Mouse (Mus musculus) gastrocnemius, postnatal 14 days (tissue): ENCODE results near the gene Afap1l2. TPM values are rescaled to one million over a fixed set of nuclear protein-coding genes. Genes with fewer than 3 reads are reported as not detected.
A peak's percentile ranks its signal among the peaks of the same experiment; 100 is the strongest.

Experiments
- DNase-seq: peaks from one replicate; pipeline ENCODE4 v3.0.0; 2021; ENCODE audit warnings: mixed read lengths
- intact Hi-C: fragments of 180-260 bp; cut with DNase I; formaldehyde crosslinking; loops from one replicate; pipeline ENCODE4 v1.15.1; 2025; ENCODE audit warnings: low total_unique reads
- total RNA-seq, 2 experiments: library from RNA; stranded (reverse); gene quantifications; 2 replicates each; pipeline ENCODE4 v1.2.3; 2021

Gene Afap1l2
- total RNA-seq, 2 experiments from 2014 or later: 6.0 to 11.0 TPM

DNA sequence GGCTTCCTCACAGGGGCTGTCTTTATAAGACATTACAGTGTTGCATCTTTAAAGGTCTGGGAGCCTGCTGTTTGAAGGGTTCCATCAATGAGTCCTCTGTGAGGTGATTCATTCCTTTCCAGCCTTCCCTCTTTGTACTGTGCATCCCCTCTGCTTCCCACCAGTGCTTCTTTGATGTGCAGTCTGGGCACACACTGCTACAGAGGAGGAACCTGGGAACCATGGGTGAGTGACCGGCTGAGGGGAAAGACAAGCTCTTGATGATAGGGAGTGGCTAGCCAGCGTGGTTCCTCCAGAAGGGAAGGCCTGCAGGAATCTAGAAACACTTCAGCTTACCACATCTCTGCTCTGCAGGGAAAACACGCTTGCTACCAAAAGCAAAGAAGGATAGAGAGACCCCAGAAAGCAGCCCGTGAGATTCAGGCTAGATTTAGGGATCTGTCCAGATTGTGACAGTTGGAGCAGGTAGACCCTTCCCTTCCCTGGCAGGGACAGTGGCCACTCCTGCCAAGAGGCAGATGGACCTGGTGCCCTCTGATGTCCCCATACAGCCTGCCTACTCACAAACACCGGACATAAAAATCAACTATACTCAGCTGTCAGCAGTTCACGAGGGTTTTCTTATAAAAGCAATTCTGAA lies 59.9 kb downstream of the Afap1l2 start:
- DNase-seq: no peak

DNA sequence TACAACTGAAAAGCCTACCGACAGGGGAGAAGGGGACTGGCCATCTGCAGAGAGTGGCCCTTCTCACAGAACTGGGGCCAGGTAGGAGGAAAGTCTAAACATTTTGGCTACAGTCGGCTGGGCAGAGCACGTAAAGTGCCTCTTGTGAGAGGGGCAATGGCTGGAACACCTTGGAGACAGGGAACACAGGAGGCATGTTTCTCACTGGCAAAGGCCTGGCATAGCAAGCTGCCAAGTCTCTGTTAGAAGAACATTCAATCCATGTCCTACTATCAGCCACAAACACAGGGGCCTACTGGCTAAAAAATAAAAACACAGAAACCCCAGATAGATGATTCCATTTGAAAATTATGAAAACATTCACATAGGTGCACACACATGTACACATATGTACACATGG lies 61.3 kb downstream of the Afap1l2 start:
- no peak for DNase-seq
- intact Hi-C loops: no loop called here

More for the DNA sequence above, 59.9 kb downstream of the Afap1l2 start:
- intact Hi-C loops: no loop called here

DNA sequence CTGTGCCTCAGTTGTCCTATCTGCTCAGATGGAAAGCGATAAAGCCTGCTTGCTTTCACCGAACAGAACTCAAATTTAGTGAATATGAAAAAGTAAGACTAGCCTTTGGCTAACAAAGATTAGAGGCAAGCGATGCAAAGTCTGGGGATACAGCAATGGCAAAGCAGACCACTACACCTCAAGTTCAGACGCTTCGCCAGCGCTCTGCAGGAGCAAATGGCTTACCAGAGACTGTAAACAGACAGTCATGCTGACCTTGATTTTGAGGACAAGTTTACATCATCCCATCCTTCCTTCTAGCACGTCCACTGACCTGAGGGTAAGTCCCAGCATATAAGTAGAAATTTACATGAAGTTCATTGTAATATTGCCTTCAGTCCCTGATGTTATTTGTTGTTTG lies 61.8 kb downstream of the Afap1l2 start:
- no peak for DNase-seq
- intact Hi-C loops: no loop called here

DNA sequence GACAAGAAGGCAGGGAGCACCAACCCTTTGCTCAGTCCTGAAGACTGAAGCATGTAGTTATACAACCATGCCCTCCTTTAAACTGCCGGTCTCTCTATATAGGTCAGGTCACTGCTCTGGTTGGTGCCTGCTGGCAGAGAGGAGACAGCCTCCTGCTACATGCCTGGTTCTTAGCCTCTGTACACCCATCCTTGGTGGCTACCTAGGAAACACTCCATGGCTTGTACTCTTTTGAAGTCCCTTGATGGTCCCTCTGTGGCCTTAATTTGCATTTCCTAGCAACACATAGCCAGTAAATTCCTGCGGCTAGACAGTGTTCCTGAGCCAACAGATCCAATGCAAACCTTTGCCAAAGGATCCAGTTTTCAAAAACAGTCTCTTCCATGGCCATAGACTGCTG lies 62.4 kb downstream of the Afap1l2 start:
- DNase-seq: no peak
- intact Hi-C loops: no loop called here

DNA sequence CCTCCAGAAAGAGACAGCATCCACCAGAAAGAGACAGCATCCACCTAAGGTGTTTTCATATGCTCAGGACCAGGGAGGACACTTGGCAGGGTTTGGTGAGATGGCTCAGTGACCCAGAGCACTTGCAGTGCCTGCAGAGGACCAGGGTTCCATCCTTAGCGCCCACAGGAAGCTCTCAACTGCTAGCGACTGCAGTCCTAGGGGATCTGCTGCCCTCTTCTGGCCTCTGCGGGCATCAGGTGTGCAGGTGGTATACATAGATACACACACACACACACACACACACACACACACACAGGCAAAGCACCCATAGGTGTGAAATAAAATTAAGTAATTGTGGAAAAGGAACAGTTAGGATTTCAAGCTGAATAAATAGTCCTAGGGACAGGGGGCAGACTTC lies 63.2 kb downstream of the Afap1l2 start:
- DNase-seq: no peak
- intact Hi-C loops: no loop called here

DNA sequence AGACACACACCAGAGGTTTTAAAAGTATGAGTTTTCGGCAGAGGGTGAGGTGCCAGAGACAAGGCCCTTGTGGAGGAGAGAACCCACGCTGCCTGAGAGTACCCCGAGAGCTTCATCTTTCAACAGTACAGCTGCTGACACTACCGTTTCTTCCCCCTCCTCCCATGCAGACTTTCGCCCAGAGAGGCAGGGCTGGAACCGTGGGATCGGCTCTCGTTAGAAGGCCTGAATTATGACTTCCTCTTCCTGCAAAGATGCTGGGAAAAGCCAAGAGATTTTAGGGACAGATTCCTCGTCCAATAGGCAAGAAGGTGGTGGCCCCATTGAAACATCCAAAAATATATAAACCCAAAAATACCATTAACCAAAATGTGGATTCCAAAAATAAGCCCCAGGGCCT lies 63.8 kb downstream of the Afap1l2 start:
- no peak for DNase-seq
- intact Hi-C loops: no loop called here

DNA sequence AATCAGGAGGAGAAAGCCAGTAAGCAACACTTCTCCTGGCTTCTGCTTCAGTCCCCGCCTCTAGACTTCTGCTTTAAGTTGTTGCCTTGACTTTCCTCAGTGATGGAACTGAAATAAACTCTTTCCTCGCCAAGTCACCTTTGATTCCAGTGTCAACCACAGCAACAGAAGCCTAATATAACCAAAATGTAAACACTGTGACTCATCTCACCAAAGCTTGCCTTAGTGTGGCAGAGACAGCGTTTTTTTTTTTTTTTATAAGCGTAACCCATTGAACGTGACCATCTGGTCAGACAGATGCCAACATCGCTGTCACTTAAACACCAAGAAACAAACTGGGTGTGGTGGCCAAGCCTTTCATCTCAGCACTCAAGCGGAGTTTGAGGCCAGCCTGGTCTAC lies 65.8 kb downstream of the Afap1l2 start:
- intact Hi-C loops: no loop called here
- DNase-seq: no peak

DNA sequence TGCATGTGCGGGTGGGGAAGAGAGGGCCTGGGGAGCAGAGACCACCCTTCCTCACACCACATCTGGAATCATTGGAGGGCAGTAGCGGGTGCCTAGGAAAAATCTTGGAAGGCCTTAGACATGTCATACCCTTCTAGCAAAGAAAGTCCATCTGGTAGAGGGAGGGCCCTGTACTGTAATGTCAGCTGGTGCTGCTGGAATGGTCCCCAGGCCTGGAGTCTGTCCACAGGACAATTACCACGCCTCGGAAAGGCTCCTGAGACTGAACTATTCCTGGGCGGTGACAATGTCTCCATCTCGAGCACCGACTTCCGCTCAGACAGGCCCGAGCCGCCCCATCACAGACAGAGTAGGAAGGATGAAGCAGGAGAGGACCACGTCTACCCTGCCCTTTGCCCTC lies 67.5 kb downstream of the Afap1l2 start:
- peak; percentile 85 for DNase-seq
- intact Hi-C loops: no loop called here

DNA sequence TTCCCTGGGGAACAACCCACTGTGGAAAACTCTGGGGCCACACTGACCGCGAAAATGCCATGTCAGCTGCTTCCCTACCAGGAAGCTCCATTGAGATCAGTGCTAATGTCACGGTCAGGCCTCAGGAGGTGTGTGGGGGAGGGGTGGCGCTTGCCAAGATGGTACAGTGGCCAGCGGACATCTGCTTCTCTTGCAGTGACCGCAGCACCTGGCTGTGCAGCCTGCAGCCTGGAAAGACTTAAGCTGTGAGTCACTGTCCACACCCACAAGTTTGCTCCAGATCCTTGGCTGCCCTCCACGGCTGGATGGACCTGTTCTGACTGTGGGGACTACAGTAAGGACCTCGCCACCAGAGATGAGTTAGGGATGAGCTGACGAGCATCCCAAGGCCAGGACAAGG lies 68.2 kb downstream of the Afap1l2 start:
- intact Hi-C loops: no loop called here

DNA sequence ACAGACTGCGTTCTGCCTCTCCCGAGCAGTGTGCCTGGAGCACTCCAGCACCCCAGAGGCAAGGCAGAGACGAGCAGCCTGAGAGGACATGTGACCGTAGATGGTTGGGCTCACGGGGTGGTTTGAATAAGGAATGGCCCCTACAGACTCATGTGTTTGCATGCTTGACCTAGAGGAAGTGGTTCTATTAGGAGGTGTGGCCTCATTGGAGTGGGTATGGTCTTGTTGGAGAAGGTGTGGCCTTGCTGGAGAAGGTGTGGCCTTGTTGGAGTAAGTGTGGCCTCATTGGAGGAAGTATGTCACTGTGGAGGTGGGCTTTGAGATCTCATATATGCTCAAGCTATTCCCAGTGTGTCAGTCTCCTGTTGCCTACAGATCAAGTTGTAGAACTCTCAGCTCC lies 70.1 kb downstream of the Afap1l2 start:
- DNase-seq: no peak
- intact Hi-C loops: no loop called here

More for the DNA sequence above, 68.2 kb downstream of the Afap1l2 start:
- DNase-seq: peak; percentile 86

DNA sequence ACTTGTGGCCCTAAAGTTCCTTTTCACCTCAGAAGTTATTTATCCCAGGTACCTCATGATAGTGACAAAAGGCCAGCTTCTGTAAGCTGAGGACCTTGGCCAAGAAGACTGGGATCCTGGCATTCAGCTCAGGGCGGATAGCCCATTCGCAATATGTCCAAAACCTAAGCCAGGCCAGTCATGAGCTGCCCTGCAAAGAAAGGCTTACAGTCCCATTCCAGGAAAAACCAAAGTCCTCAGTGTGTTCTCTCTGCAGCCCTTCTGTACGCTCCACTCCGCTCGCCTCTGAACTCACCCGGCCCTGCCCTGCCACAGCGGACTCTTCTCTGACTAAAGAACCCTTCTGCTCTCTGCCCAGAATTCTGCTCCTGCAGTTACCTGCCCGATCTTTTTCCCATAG lies 71.8 kb downstream of the Afap1l2 start:
- intact Hi-C loops: no loop called here
- no peak for DNase-seq

DNA sequence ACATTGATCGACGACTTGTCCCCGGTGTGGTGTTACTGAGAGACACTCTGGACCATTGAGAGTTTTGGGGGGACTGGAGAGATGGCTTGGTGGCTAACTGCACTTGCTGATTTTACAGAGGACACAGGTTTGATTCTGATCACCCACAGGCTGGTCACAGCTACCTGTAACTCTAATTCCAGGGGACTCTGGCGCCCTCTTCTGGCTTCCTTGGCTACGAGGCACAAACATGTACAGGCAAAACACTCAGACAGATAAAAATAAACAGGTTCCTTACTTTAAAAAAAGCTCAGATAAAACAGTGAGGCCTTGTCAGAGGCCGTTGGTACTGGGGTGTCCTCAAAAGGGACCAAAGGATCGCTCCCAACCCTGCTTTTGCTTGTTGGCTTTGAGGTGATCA lies 72.3 kb downstream of the Afap1l2 start:
- intact Hi-C loops: no loop called here
- no peak for DNase-seq

DNA sequence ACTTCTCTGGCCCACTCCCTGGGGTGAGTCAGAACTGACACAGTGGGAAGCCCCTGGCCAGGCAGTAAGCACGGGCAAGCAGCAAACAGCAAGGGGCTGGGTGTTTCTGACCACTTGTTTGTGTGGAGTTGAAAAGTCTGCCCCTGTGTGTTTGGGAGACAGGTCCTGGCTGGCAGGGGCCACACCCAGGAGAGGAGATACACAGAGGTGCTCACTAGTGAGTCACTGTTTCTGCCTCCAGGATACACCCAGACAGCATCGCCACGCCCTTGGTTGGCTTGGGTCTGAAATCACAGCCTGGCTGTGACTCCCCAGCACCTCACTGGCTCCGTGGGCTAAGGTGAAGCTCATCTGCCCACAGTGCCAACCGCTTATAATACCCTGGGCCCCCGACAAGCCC lies 72.9 kb downstream of the Afap1l2 start:
- no peak for DNase-seq

DNA sequence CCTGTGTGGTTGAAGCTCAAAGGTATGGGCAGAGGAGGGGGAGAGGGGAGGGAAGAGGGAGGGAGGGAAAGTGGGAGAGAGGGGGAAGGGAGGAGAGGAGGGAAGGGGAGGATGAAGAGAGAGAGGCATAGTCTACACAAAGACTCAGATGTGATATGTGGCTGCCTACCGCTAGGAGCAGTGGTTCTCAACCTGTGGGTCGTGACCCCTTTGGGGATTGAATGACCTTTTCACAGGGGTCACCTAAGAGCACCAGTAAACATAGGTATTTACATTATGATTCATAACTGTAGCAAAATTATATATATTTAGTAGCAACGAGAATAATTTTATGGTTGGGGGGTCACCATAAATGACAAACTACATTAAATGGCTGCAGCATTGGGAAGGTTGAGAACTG lies 74.2 kb downstream of the Afap1l2 start:
- intact Hi-C loops: no loop called here
- no peak for DNase-seq

More for the DNA sequence above, 72.9 kb downstream of the Afap1l2 start:
- intact Hi-C loops: no loop called here

DNA sequence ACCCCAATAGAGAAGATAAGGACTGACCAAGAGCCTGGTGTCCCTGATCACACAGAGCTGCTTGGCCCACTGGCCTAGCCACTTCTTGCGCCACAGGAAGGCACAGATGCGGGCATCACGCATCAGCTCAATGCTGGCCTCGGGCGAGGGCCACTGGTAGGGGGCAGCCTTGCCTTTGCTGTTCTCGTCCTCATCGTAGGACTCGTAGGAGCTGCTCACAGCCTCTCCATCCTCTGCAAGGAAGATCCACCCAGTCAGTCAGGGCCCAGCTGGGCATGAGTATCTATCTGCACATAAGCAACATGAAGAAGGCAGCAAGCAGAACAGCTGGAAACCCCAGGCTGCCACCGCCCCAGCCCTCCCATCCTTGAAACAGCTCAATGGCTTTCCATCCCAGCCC lies 78.0 kb downstream of the Afap1l2 start:
- intact Hi-C loops: no loop called here
- DNase-seq: no peak

DNA sequence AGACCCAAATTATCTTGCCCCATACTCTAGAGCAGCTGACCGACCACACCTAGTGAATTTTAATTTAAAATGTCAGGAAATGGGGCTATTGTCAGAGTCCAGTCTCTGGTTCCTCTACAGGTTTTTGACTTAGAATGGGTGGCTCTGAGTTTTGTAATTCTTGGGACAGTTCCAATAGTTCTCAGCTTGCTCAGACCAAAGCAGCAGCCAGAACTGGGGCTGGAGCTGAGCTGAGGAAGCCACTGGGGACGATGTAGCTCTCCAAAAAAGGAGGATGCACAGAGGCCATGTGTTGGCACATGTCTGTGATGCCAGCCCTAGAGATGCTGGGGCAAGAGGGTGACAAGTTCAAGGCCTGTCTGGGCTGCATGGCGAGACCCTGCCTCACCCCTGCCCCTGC lies 78.6 kb downstream of the Afap1l2 start:
- intact Hi-C loops: no loop called here
- no peak for DNase-seq

DNA sequence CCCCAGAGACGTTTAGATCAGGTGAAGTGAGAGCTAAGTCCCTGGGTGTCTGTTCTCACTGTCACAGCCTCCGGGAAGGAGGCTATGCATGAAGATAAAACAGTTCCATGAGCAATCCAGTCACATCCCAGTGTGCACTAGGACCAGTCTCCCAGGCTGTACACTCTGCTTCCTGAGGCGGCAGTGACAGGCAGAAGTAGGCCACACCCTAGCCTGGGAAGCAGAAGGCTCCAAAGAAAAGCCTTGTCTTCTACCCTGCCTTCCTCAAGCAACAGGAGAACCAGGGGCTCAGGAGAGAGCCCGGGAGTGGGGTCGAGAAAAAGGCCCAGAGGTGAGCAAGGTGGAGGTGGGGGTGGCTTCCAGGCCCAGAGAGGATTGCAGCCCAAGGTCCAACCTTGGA lies 86.3 kb downstream of the Afap1l2 start:
- DNase-seq: no peak
- intact Hi-C loops: loop anchor here (2.0 to 5.0 kb wide), 2 partner anchors 86 to 111 kb away; partner anchors contain the start of gene Afap1l2

DNA sequence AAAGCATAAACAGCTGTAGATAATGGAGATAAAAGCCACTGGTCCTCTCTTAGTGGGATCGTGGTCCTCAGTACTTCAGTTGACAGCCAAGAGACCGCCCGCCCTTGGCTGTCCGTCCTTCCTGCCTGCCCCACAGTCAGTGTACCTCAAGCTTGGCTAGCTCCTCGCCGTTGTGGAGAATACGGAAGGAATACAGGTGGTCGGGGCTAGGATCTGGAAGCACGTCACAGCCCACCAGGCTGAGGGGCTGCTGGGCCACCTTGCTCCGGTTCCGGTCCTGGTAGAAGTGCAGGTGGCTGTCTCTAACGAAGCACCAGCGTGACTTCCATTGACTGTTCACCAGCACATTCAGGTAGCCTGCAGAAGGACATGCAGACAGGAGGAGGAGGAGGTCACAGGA lies 87.8 kb downstream of the Afap1l2 start:
- intact Hi-C loops: loop anchor here (2.0 to 5.0 kb wide), 2 partner anchors 87 to 113 kb away; partner anchors contain the start of gene Afap1l2
- DNase-seq: no peak

DNA sequence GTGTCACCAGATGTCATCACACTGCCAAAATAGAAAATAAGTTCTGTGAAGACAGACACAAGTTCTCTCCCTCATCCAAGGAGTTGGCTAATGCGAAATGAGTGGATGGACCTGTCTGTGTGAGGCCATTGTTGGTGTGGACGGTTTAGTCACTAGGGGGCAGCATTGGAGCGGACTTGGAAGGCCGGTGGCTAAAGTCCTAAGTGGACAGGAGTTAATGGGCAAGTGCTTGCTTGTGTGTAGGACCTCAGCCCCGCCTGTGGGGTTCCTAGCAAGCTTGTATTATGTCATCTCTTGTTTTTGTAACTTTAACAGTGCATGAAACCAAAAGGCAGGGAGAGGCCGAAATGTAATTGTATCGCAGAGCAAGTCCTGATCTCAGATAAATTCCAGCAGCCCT lies 88.4 kb downstream of the Afap1l2 start:
- intact Hi-C loops: loop anchor here (2.0 to 10.0 kb wide), 3 partner anchors 88 to 215 kb away; partner anchors contain the start of gene Afap1l2
- peak; percentile 88 for DNase-seq

DNA sequence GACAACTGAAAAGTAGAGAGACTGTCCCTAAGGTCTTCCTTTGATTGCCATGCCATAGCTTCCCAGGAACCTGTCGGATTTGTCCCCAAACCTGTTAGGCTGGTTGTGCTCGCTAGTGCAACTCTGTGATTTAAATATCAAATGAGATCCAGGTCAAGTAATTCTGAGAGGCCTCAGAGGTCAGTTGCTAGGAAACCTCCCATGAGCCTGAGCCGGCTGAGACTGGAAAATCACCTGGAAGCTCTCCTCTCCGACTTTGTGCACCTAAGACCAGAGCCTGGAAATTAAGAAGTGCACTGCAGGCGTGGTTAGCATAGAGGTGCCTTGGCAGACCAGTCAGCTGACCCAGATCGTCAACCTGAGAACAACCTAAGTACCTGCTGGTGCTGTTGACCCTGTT lies 92.9 kb downstream of the Afap1l2 start:
- intact Hi-C loops: loop anchor here (10.0 kb wide), 1 partner anchor 220 kb away; no protein-coding TSS in a partner anchor
- no peak for DNase-seq

DNA sequence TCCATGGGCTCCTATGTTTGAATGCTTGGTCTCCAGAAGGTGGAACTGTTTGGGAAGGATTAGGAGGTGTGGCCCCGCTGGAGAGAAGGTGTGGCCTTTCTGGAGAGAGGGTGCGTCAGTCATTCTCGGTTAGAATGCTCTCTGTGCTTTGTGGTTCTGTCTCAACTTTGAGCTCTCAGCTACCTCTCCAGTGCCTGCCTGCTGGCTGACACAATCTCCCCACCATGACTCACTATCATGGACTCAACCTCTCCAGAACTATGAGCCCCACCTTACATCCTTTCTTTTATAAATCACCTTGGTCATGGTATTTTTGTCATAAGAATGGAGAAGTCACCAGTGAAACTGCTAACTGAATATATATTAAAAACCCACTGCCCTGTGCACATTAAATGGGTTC lies 93.4 kb downstream of the Afap1l2 start:
- DNase-seq: no peak
- intact Hi-C loops: loop anchor here (10.0 kb wide), 1 partner anchor 220 kb away; no protein-coding TSS in a partner anchor

DNA sequence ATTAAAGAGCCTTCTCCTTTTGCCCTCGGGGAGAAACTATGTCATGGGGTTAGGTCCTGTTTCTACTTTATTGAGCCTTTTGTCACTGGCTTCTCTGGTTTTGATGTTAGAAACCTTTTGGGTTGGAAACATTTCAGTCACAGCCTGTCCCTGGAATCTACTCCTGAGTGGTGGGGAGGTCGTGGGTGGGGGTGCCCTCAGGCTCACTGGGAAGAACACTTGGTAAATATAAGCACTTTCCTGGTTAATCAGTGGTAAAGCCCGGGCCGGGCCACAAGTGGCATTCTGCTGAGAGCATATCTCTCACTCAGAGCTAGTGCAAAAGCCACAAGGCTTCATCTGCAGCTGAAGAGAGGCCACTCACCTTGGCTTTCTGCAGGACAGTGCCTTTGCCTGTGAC lies 94.3 kb downstream of the Afap1l2 start:
- DNase-seq: no peak
- intact Hi-C loops: loop anchor here (10.0 kb wide), 1 partner anchor 221 kb away; no protein-coding TSS in a partner anchor
